Mouse (Mus musculus) C2C12 (cell line): ENCODE data around the gene Lrrc63.

Source experiments
- CTCF ChIP-seq: IDR thresholded peaks from one replicate; pipeline ENCODE4 v1.5.1; 2011; ENCODE audit not compliant: control insufficient read depth, insufficient read depth, insufficient read length
- MYOD1 ChIP-seq: IDR thresholded peaks from one replicate; pipeline ENCODE4 v1.6.1; 2011; ENCODE audit warnings: low read depth; ENCODE audit not compliant: control insufficient read depth, insufficient read length

DNA sequence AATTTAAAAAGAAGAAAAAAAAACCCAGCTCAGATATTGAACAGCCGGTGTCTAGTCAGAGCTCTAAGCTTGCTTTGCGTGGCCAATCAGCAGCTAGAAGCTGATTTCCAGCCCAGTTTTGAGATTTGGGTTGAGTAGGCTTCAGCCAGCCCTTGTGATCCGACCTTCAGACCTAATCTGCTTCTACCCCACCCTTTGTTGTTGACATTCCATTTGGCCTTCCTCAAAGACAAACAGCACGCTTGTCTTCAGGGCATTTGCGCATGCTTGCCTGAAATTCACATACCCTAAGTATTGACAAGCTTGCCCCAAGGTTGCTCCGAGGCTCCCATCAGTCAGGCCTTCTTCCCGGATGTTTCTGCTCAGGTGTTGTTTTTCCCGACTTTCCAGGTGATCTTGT, 23.8 kb upstream of the Lrrc63 start:
- TF ChIP-seq CTCF (no peak), MYOD1 (no peak)
